In genomic region chr8:119782715-119783114, GRCm38 (mm10) we compare ENCODE assay signal across 7 mouse cellular contexts. TPM values are rescaled to one million over a fixed set of nuclear protein-coding genes. Genes with fewer than 3 reads are reported as not detected.
DNase-seq lines count a peak whose midpoint lies in the region.

No protein-coding gene starts in this region.

- peak; percentile 53 for DNase-seq in ovary, postnatal 10 days (ENCODE audit: low spot score)
- DNase-seq in ovary, adult 18-20 months (ENCODE audit: low spot score), result no peak
- DNase-seq in adrenal gland, postnatal 4 days (ENCODE audit: low spot score in 2 of 2), result peak; percentile 40 to 61
- peak; percentile 59 to 80 for DNase-seq in frontal cortex, postnatal 10 days (ENCODE audit: low spot score in 2 of 2)
- peak; percentile 75 to 89 for DNase-seq in kidney, postnatal 36 days
- DNase-seq in lung, postnatal 14 days, result peak; percentile 87
- DNase-seq in spleen, adult 18-20 months, result peak; percentile 63 to 82

RNA-seq across cellular contexts. Expression of gene Tldc1, which starts 4.5 kb away (rescaled TPM):
- total RNA-seq in adrenal gland, postnatal 4 days (2021), result 10 to 100 TPM; 16.7 to 17.3 TPM

RNA-seq across cellular contexts. Expression of gene Cotl1, which starts 57.6 kb away (rescaled TPM):
- 100 to 1,000 TPM in 1 of 2 experiments, 10 to 100 TPM in 1; 95.9 to 114 TPM for total RNA-seq in adrenal gland, postnatal 4 days (2021)
